Mouse (Mus musculus) heart, adult 2 months (tissue): ENCODE results near the gene Olfr987. TPM values are rescaled to one million over a fixed set of nuclear protein-coding genes. Genes with fewer than 3 reads are reported as not detected.
"Not testable (repeated sequence)": the region's sequence is repeated elsewhere in the genome, so short reads cannot be mapped to it uniquely, and the experiment has no call there.

Experiments
- DNase-seq, 2 experiments: peaks; one replicate each; pipeline ENCODE4 v3.0.0; 2021
- H3K27ac ChIP-seq: fragments of 200-600 bp; 2 replicates; pipeline ENCODE4 v1.8.1; 2022
- H3K27me3 ChIP-seq: fragments of 200-500 bp; 2 replicates; pipeline ENCODE4 v1.6.1; 2012; ENCODE audit warnings: mild to moderate bottlenecking, low read length, inconsistent platforms, mixed read lengths; ENCODE audit not compliant: control insufficient read depth, insufficient read depth
- H3K36me3 ChIP-seq: fragments of 200-500 bp; 2 replicates; pipeline ENCODE4 v1.6.1; 2012; ENCODE audit warnings: low read length, inconsistent platforms; ENCODE audit not compliant: control insufficient read depth, insufficient read depth
- H3K4me1 ChIP-seq: fragments of 200-500 bp; 2 replicates; pipeline ENCODE4 v1.6.1; 2011; ENCODE audit warnings: low read length; ENCODE audit not compliant: control insufficient read depth, insufficient read depth
- H3K4me3 ChIP-seq: fragments of 200-600 bp; 2 replicates; pipeline ENCODE4 v1.8.1; 2022
- H3K79me2 ChIP-seq: fragments of 200-500 bp; replicated peaks from 2 replicates; pipeline ENCODE4 v1.6.1; 2012; ENCODE audit warnings: mild to moderate bottlenecking, inconsistent platforms, low read length, moderate library complexity, mixed read lengths; ENCODE audit not compliant: control insufficient read depth, insufficient read depth
- H3K9ac ChIP-seq: fragments of 200-500 bp; 2 replicates; pipeline ENCODE4 v1.6.1; 2012; ENCODE audit warnings: low read depth, mild to moderate bottlenecking, control low read depth, inconsistent platforms, low read length, mixed read lengths
- CTCF ChIP-seq: fragments of 200-600 bp; IDR thresholded peaks from 2 replicates; pipeline ENCODE4 v1.8.1; 2022; ENCODE audit warnings: antibody characterized with exemption, mild to moderate bottlenecking, moderate library complexity
- EP300 ChIP-seq: fragments of 200-500 bp; IDR thresholded peaks from 2 replicates; pipeline ENCODE4 v1.6.1; 2011; ENCODE audit warnings: low read depth, low read length, control low read depth; ENCODE audit not compliant: insufficient read depth
- POLR2A ChIP-seq: fragments of 200-500 bp; IDR thresholded peaks from 2 replicates; pipeline ENCODE4 v1.6.1; 2011; ENCODE audit warnings: mild to moderate bottlenecking, low read depth, low read length, control low read depth; ENCODE audit not compliant: insufficient read depth
- WGBS: fragments of 180-500 bp; shearing (Covaris S2); methylation state at CpG from one replicate; pipeline ENCODE4 v1.1.7; 2018; 5-methylcytosine and 5-hydroxymethylcytosine counted together
- intact Hi-C: fragments of 180-260 bp; cut with DNase I; formaldehyde crosslinking; loops from one replicate; pipeline ENCODE4 v1.15.1; 2025
- long read RNA-seq: library from polyadenylated mRNA; stranded (forward); transcript quantifications from one replicate; pipeline ENCODE4 v2.0.0, GENCODE M21; 2021
- polyA plus RNA-seq: library from polyadenylated mRNA; depleted of rRNA; stranded (reverse); fragments of >200 nt; gene quantifications from 2 replicates; pipeline ENCODE4 v1.2.3, GENCODE M21; 2012; rRNA removed
- total RNA-seq, 2 experiments: library from RNA; stranded (reverse); gene quantifications; 2 replicates each; pipeline ENCODE4 v1.2.3; 2021

Gene Olfr987
- not detected for total RNA-seq
- not detected in 2 replicates for polyA plus RNA-seq
- long read RNA-seq = 0 reads

GRCm38 (mm10) chr2:85339215-85339614 is at the start of gene Olfr987:
Olfr987 (minus strand) TSS chr2:85339315.
- H3K27me3 ChIP-seq, H3K4me3 ChIP-seq, H3K4me1 ChIP-seq, intact Hi-C loops, H3K27ac ChIP-seq, DNase-seq, H3K9ac ChIP-seq, H3K79me2 ChIP-seq, H3K36me3 ChIP-seq: not testable (repeated sequence)

- H3K27me3 ChIP-seq, H3K9ac ChIP-seq, DNase-seq, H3K4me3 ChIP-seq, intact Hi-C loops, H3K36me3 ChIP-seq, H3K4me1 ChIP-seq, H3K27ac ChIP-seq, H3K79me2 ChIP-seq: not testable (repeated sequence)
These were observed 24.0 kb upstream of the Olfr987 start, which contains the start of gene Olfr988 for GRCm38 (mm10) chr2:85363127-85363526. Olfr988 (minus strand) TSS chr2:85363227.

- Histone ChIP-seq H3K4me1 (no peaks in the 10 kb centered on the region), H3K27ac (no peak overlapping the region), H3K9ac (no peak overlapping the region), H3K36me3 (no peaks in the 10 kb centered on the region), H3K4me3 (no peak overlapping the region), H3K79me2 (no peaks in the 10 kb centered on the region), H3K27me3 (no peaks in the 10 kb centered on the region)
- TF ChIP-seq EP300 (no peak), POLR2A (no peak), CTCF (no peak)
- WGBS = 28% methylated on average over 7 of the region's 7 CpGs
- intact Hi-C loops = loop anchor here (10.0 kb wide), 1 partner anchor 215 kb away; no protein-coding TSS in a partner anchor
- DNase-seq = no peak
These were observed 857 bp upstream of the Olfr987 start for GRCm38 (mm10) chr2:85339972-85340371.

GRCm38 (mm10) chr2:85319106-85319505 is 20.0 kb downstream of the Olfr987 start:
- no peak for DNase-seq
- Histone ChIP-seq H3K4me1 (no peaks in the 10 kb centered on the region), H3K36me3 (no peaks in the 10 kb centered on the region), H3K9ac (no peak overlapping the region), H3K27ac (no peak overlapping the region), H3K4me3 (no peak overlapping the region), H3K79me2 (no peaks in the 10 kb centered on the region), H3K27me3 (no peaks in the 10 kb centered on the region)
- 77% methylated on average over 1 of the region's 1 CpGs for WGBS
- intact Hi-C loops = no loop called here
- TF ChIP-seq EP300 (no peak), CTCF (no peak), POLR2A (no peak)

- WGBS = 33% methylated on average over 1 of the region's 1 CpGs
- TF ChIP-seq CTCF = no peak
- no peak for TF ChIP-seq POLR2A
- no peak for TF ChIP-seq EP300
- peak overlapping the region; percentile 88 for H3K27ac ChIP-seq
- no peak overlapping the region for H3K9ac ChIP-seq
- DNase-seq = no peak
- H3K27me3 ChIP-seq = no peaks in the 10 kb centered on the region
- H3K4me3 ChIP-seq = no peak overlapping the region
- H3K4me1 ChIP-seq = peaks cover 10% of the 10 kb centered on the region
- H3K36me3 ChIP-seq = peaks cover 6% of the 10 kb centered on the region
- intact Hi-C loops = loop anchor here (10.0 kb wide), 2 partner anchors 239 to 279 kb away; no protein-coding TSS in a partner anchor
- H3K79me2 ChIP-seq = no peaks in the 10 kb centered on the region
These were observed 53.7 kb downstream of the Olfr987 start for GRCm38 (mm10) chr2:85285406-85285805.

- Histone ChIP-seq H3K4me1 (peaks cover 10% of the 10 kb centered on the region), H3K9ac (peak overlapping the region; percentile 14; the same call in 1 of the 2 replicates), H3K79me2 (no peaks in the 10 kb centered on the region), H3K36me3 (peaks cover 9% of the 10 kb centered on the region), H3K4me3 (no peak overlapping the region), H3K27ac (peak overlapping the region; percentile 88), H3K27me3 (no peaks in the 10 kb centered on the region)
- peak; percentile 38 to 46 for DNase-seq
- WGBS = 6% methylated on average over 6 of the region's 6 CpGs
- TF ChIP-seq EP300 (no peak), POLR2A (0 out of 2 replicates have a peak, but pooled peaks have one; percentile 22)
- intact Hi-C loops = loop anchor here (10.0 kb wide), 2 partner anchors 240 to 280 kb away; no protein-coding TSS in a partner anchor
These were observed 54.5 kb downstream of the Olfr987 start for GRCm38 (mm10) chr2:85284626-85285025.
